18 mouse cellular contexts compared by ENCODE assay signal in genomic region chr1:188973078-188973477, GRCm38 (mm10). TPM values are rescaled to one million over a fixed set of nuclear protein-coding genes. Genes with fewer than 3 reads are reported as not detected.
DNase-seq lines count a peak whose midpoint lies in the region; ATAC-seq lines count a peak whose summit lies in the region.
"Had no signal": no experiment of that assay in that cellular context is flagged by ENCODE, and none has a peak within 500 bp of the region (broad histone marks: within the 10 kb centered on the region; RNA-seq: fewer than 3 reads in every experiment).

No protein-coding gene starts in this region.

- peaks cover 72% of the 10 kb centered on the region for H3K36me3 ChIP-seq in lung, embryonic 15.5 days
- peaks cover 92% of the 10 kb centered on the region for H3K36me3 ChIP-seq in liver, embryonic 12.5 days
- H3K36me3 ChIP-seq in stomach, embryonic 16.5 days (ENCODE audit: control insufficient read depth, insufficient read depth, low read length): peaks cover 27% of the 10 kb centered on the region

- H3K4me1 ChIP-seq in lung, embryonic 15.5 days: no peaks in the 10 kb centered on the region
- H3K4me1 ChIP-seq in liver, embryonic 12.5 days: peaks cover 45% of the 10 kb centered on the region
- H3K4me1 ChIP-seq in stomach, embryonic 16.5 days (ENCODE audit: control insufficient read depth, insufficient read depth, low read length): no peaks in the 10 kb centered on the region
- H3K4me1 ChIP-seq: forebrain, embryonic 12.5 days; hindbrain, embryonic 12.5 days; limb, embryonic 10.5 days; midbrain, embryonic 15.5 days had no signal

- peak; percentile 49; the same call in 1 of the 2 replicates for ATAC-seq in lung, embryonic 15.5 days (ENCODE audit: borderline replicate concordance, extremely low read depth, low FRiP score, low TSS enrichment)
- ATAC-seq in erythroblast, adult 5-6 weeks (replicated peaks; ENCODE audit: low FRiP score, poor library complexity, severe bottlenecking): peak; percentile 97
- peak; percentile 97 for ATAC-seq in liver, embryonic 12.5 days
- ATAC-seq in stomach, embryonic 16.5 days (ENCODE audit: insufficient read depth, low FRiP score): peak; percentile 34; the same call in 1 of the 2 replicates
- ATAC-seq: midbrain, embryonic 15.5 days had no signal

- no peaks in the 10 kb centered on the region for H3K9me3 ChIP-seq in lung, embryonic 15.5 days
- H3K9me3 ChIP-seq in liver, embryonic 12.5 days (replicated peaks): no peaks in the 10 kb centered on the region
- no peaks in the 10 kb centered on the region for H3K9me3 ChIP-seq in stomach, embryonic 16.5 days (replicated peaks; ENCODE audit: control insufficient read depth, low read length)
- H3K9me3 ChIP-seq: forebrain, embryonic 12.5 days; hindbrain, embryonic 12.5 days; limb, embryonic 10.5 days; midbrain, embryonic 15.5 days had no signal

- no peak overlapping the region for H3K4me3 ChIP-seq in lung, embryonic 15.5 days
- H3K4me3 ChIP-seq in liver, embryonic 12.5 days: no peak overlapping the region
- H3K4me3 ChIP-seq in stomach, embryonic 16.5 days (replicated peaks; ENCODE audit: low read length): no peak overlapping the region
- H3K4me3 ChIP-seq: forebrain, embryonic 12.5 days; gastrocnemius, adult 2 months; heart, adult 2 months; hindbrain, embryonic 12.5 days; limb, embryonic 10.5 days; midbrain, embryonic 15.5 days had no signal

- no peaks in the 10 kb centered on the region for H3K27me3 ChIP-seq in lung, embryonic 15.5 days
- H3K27me3 ChIP-seq in liver, embryonic 12.5 days (replicated peaks): no peaks in the 10 kb centered on the region
- H3K27me3 ChIP-seq in stomach, embryonic 16.5 days (ENCODE audit: control insufficient read depth, insufficient read depth, low read length): no peaks in the 10 kb centered on the region
- H3K27me3 ChIP-seq: forebrain, embryonic 12.5 days; hindbrain, embryonic 12.5 days; midbrain, embryonic 15.5 days had no signal

- H3K4me2 ChIP-seq in lung, embryonic 15.5 days: no peak overlapping the region
- H3K4me2 ChIP-seq in liver, embryonic 12.5 days: peak overlapping the region; percentile 57
- no peak overlapping the region for H3K4me2 ChIP-seq in stomach, embryonic 16.5 days (ENCODE audit: low read depth, low read length)
- H3K4me2 ChIP-seq: forebrain, embryonic 12.5 days; hindbrain, embryonic 12.5 days; midbrain, embryonic 15.5 days had no signal

- H3K27ac ChIP-seq in lung, embryonic 15.5 days: no peak overlapping the region
- H3K27ac ChIP-seq in liver, embryonic 12.5 days: peak overlapping the region; percentile 97
- no peak overlapping the region for H3K27ac ChIP-seq in stomach, embryonic 16.5 days (ENCODE audit: low read length)
- H3K27ac ChIP-seq: forebrain, embryonic 12.5 days; gastrocnemius, adult 2 months; heart, adult 2 months; hindbrain, embryonic 12.5 days; limb, embryonic 10.5 days; midbrain, embryonic 15.5 days had no signal

- 93% methylated on average over 6 of the region's 6 CpGs for WGBS in lung, embryonic 15.5 days
- 35% methylated on average over 6 of the region's 6 CpGs for WGBS in liver, embryonic 12.5 days (ENCODE audit: insufficient replicate concordance)
- WGBS in stomach, embryonic 16.5 days: 86% methylated on average over 6 of the region's 6 CpGs

- no peak overlapping the region for H3K9ac ChIP-seq in lung, embryonic 15.5 days
- H3K9ac ChIP-seq in liver, embryonic 12.5 days: peak overlapping the region; percentile 65
- no peak overlapping the region for H3K9ac ChIP-seq in stomach, embryonic 16.5 days (ENCODE audit: low read length)
- H3K9ac ChIP-seq: forebrain, embryonic 12.5 days; hindbrain, embryonic 12.5 days; midbrain, embryonic 15.5 days had no signal

- no peak for DNase-seq in lung, postnatal 4 days
- no peak for DNase-seq in adrenal gland, adult 8-10 months
- no peak for DNase-seq in thymus, postnatal 36 days
- DNase-seq: cerebellum, adult 9-11 months; gastrocnemius, adult 2 months; heart, adult 2 months; kidney, adult 18-20 months; lung, postnatal 14 days; right cerebral cortex, postnatal 4 days; thymus, adult 18-20 months had no signal

RNA-seq across cellular contexts. Expression of gene Kctd3, which starts 34.6 kb away (rescaled TPM):
- 33.2 and 33.9 TPM in 2 replicates for polyA plus RNA-seq in lung, embryonic 15.5 days (2015; fragmentation: Nextera tagmentation; extraction: Ambion mirVana)
- total RNA-seq in erythroblast, adult 5-6 weeks (2015; ENCODE audit: low replicate concordance): 2.3 and 3.8 TPM in 2 replicates
- 4.6 and 8.1 TPM in 2 replicates for total RNA-seq in erythroblast, adult 5-6 weeks (2017; ENCODE audit: low replicate concordance)
- polyA plus RNA-seq in liver, embryonic 12.5 days (2016; fragmentation: Nextera tagmentation; extraction: Ambion mirVana): 18.2 and 18.3 TPM in 2 replicates
- polyA plus RNA-seq in stomach, embryonic 16.5 days (2015; fragmentation: Nextera tagmentation; extraction: Ambion mirVana): 20.1 and 21.9 TPM in 2 replicates
- 10 to 100 TPM; 25.9 to 31.7 (median 27.8) TPM for total RNA-seq in adrenal gland, adult 8-10 months (2022)

Comparison
In these comparisons a context has a peak if more than half of its experiments do, and no peak if none do; other contexts are left out.
1. ATAC-seq: peak in every context shown above with its lines; median percentile 97 in erythroblast, adult 5-6 weeks; 97 in liver, embryonic 12.5 days; 49 in lung, embryonic 15.5 days; 34 in stomach, embryonic 16.5 days.